Mouse (Mus musculus): ENCODE measurements around the gene Klhl15.

GRCm38 (mm10) chrX:94197789-94198188 lies 36.6 kb upstream of the Klhl15 start:
- TF ChIP-seq CTCF (IDR thresholded peaks at IDR 0.05; ENCODE audit: extremely low read depth, insufficient read length, insufficient replicate concordance, low read depth, low read length) (peak; percentile 35; the same call in 1 of the 2 replicates), POLR2A (IDR thresholded peaks at IDR 0.05; ENCODE audit: low read depth, low read length) (no peak)
